Mouse (Mus musculus) liver, adult 2 months (tissue): Measurements from ENCODE around the gene Slc45a1.

Source experiments
- CTCF ChIP-seq: fragments of 200-500 bp; IDR thresholded peaks from 2 replicates; pipeline ENCODE4 v1.5.1; 2011; ENCODE audit warnings: low read depth, low read length, control low read depth
- POLR2A ChIP-seq: fragments of 200-500 bp; IDR thresholded peaks from 2 replicates; pipeline ENCODE4 v1.6.1; 2011; ENCODE audit warnings: low read length, control low read depth; ENCODE audit not compliant: insufficient read depth; ENCODE audit errors: extremely low read depth

GRCm38 (mm10) chr4:150590621-150591282 is 61.2 kb downstream of the Slc45a1 start:
- no peak for TF ChIP-seq CTCF
- TF ChIP-seq POLR2A = no peak
